Mouse (Mus musculus) forebrain, embryonic 16.5 days (tissue): ENCODE data around the gene Rnf13. TPM values are rescaled to one million over a fixed set of nuclear protein-coding genes. Genes with fewer than 3 reads are reported as not detected.
A peak's percentile ranks its signal among the peaks of the same experiment; 100 is the strongest.

Experiments
- ATAC-seq: fragments of 200-750 bp; cut with Nextera tagmentation; 2 replicates; pipeline ENCODE4 v1.8.0; 2017; ENCODE audit warnings: mild to moderate bottlenecking, moderate library complexity
- H3K27ac ChIP-seq: fragments of 300-500 bp; sonication (generic); 2 replicates; pipeline ENCODE4 v1.5.1; 2014; ENCODE audit warnings: low read length, control low read depth
- H3K27me3 ChIP-seq: fragments of 300-500 bp; sonication (generic); replicated peaks from 2 replicates; pipeline ENCODE4 v1.6.1; 2014; ENCODE audit warnings: low read length; ENCODE audit not compliant: control insufficient read depth, insufficient read depth
- H3K36me3 ChIP-seq: fragments of 300-500 bp; sonication (generic); 2 replicates; pipeline ENCODE4 v1.6.1; 2014; ENCODE audit not compliant: control insufficient read depth, insufficient read depth
- H3K4me1 ChIP-seq: fragments of 300-500 bp; sonication (generic); replicated peaks from 2 replicates; pipeline ENCODE4 v1.6.1; 2014; ENCODE audit warnings: low read length; ENCODE audit not compliant: control insufficient read depth, insufficient read depth
- H3K4me2 ChIP-seq: fragments of 300-500 bp; sonication (generic); 2 replicates; pipeline ENCODE4 v1.6.1; 2014; ENCODE audit warnings: mild to moderate bottlenecking, low read length, control low read depth
- H3K4me3 ChIP-seq: fragments of 300-500 bp; sonication (generic); replicated peaks from 2 replicates; pipeline ENCODE4 v1.5.1; 2014; ENCODE audit warnings: mild to moderate bottlenecking, low read length, control low read depth
- H3K9ac ChIP-seq: fragments of 300-500 bp; sonication (generic); replicated peaks from 2 replicates; pipeline ENCODE4 v1.6.1; 2014; ENCODE audit warnings: low read depth, low read length, control low read depth
- H3K9me3 ChIP-seq: fragments of 300-500 bp; sonication (generic); 2 replicates; pipeline ENCODE4 v1.6.1; 2016; ENCODE audit warnings: low read length; ENCODE audit not compliant: control insufficient read depth
- WGBS: fragments of 180-500 bp; shearing (Covaris S2); extraction: QIAGEN DNeasy Blood & Tissue Kit; methylation state at CpG from one replicate; pipeline ENCODE4 v1.1.7; 2014; 5-methylcytosine and 5-hydroxymethylcytosine counted together
- polyA plus RNA-seq: library from polyadenylated mRNA; unstranded; fragments of >200 nt; fragmentation: Nextera tagmentation; extraction: Ambion mirVana; gene quantifications from 2 replicates; pipeline ENCODE4 v1.2.1, GENCODE M21; 2015

Rnf13 gene
- 90.1 and 94.1 TPM in 2 replicates for polyA plus RNA-seq

GRCm38 (mm10) chr3:57735511-57736370, at the start of gene Rnf13:
Rnf13 (plus strand) TSS chr3:57736062.
- ATAC-seq = peak; percentile 100
- Histone ChIP-seq H3K4me3 (peak within 1 kb of the TSS; percentile 99), H3K4me1 (peaks cover 19% of the 10 kb centered on the region), H3K27ac (peak within 1 kb of the TSS; percentile 97), H3K36me3 (no peaks in the 10 kb centered on the region), H3K9me3 (no peaks in the 10 kb centered on the region), H3K4me2 (peak within 1 kb of the TSS; percentile 79), H3K27me3 (no peaks in the 10 kb centered on the region), H3K9ac (peak within 1 kb of the TSS; percentile 92)
- WGBS = under 1% methylated on average over 59 of the region's 59 CpGs

- 83% methylated on average over 4 of the region's 4 CpGs for WGBS
- no peak for ATAC-seq
- no peak overlapping the region for H3K4me2 ChIP-seq
- H3K27me3 ChIP-seq = no peaks in the 10 kb centered on the region
- no peak overlapping the region for H3K9ac ChIP-seq
- H3K4me3 ChIP-seq = no peak overlapping the region
- H3K27ac ChIP-seq = no peak overlapping the region
- H3K36me3 ChIP-seq = no peaks in the 10 kb centered on the region
- H3K4me1 ChIP-seq = no peaks in the 10 kb centered on the region
- H3K9me3 ChIP-seq = no peaks in the 10 kb centered on the region
These were observed 44.1 kb upstream of the Rnf13 start for GRCm38 (mm10) chr3:57691772-57692171.

GRCm38 (mm10) chr3:57692719-57693118, 43.1 kb upstream of the Rnf13 start, which contains the start of gene Ankub1:
Ankub1 (minus strand) TSS chr3:57692799.
- no peak within 1 kb of the TSS for H3K27ac ChIP-seq
- no peak within 1 kb of the TSS for H3K4me2 ChIP-seq
- ATAC-seq = no peak
- no peak within 1 kb of the TSS for H3K4me3 ChIP-seq
- no peaks in the 10 kb centered on the region for H3K36me3 ChIP-seq
- H3K27me3 ChIP-seq = no peaks in the 10 kb centered on the region
- 74% methylated on average over 2 of the region's 2 CpGs for WGBS
- H3K4me1 ChIP-seq = no peaks in the 10 kb centered on the region
- H3K9me3 ChIP-seq = no peaks in the 10 kb centered on the region
- no peak within 1 kb of the TSS for H3K9ac ChIP-seq

- H3K27ac ChIP-seq = no peak overlapping the region
- H3K27me3 ChIP-seq = no peaks in the 10 kb centered on the region
- H3K4me2 ChIP-seq = no peak overlapping the region
- H3K4me3 ChIP-seq = no peak overlapping the region
- 90% methylated on average over 4 of the region's 4 CpGs for WGBS
- no peaks in the 10 kb centered on the region for H3K9me3 ChIP-seq
- no peaks in the 10 kb centered on the region for H3K4me1 ChIP-seq
- no peak for ATAC-seq
- H3K36me3 ChIP-seq = no peaks in the 10 kb centered on the region
- H3K9ac ChIP-seq = no peak overlapping the region
These were observed 39.6 kb upstream of the Rnf13 start for GRCm38 (mm10) chr3:57696249-57696648.

GRCm38 (mm10) chr3:57696779-57697178, 39.1 kb upstream of the Rnf13 start:
- Histone ChIP-seq H3K36me3 (no peaks in the 10 kb centered on the region), H3K4me2 (no peak overlapping the region), H3K27me3 (no peaks in the 10 kb centered on the region), H3K4me3 (no peak overlapping the region), H3K27ac (no peak overlapping the region), H3K9me3 (no peaks in the 10 kb centered on the region), H3K9ac (no peak overlapping the region), H3K4me1 (no peaks in the 10 kb centered on the region)
- 95% methylated on average over 9 of the region's 9 CpGs for WGBS
- no peak for ATAC-seq

GRCm38 (mm10) chr3:57714151-57714550, 21.7 kb upstream of the Rnf13 start:
- Histone ChIP-seq H3K9me3 (no peaks in the 10 kb centered on the region), H3K36me3 (no peaks in the 10 kb centered on the region), H3K27me3 (no peaks in the 10 kb centered on the region), H3K4me1 (no peaks in the 10 kb centered on the region), H3K9ac (no peak overlapping the region), H3K4me2 (no peak overlapping the region), H3K27ac (no peak overlapping the region), H3K4me3 (no peak overlapping the region)
- 93% methylated on average over 6 of the region's 6 CpGs for WGBS
- ATAC-seq = no peak

GRCm38 (mm10) chr3:57732206-57732915, 3.5 kb upstream of the Rnf13 start:
- Histone ChIP-seq H3K27ac (no peak overlapping the region), H3K9ac (no peak overlapping the region), H3K4me2 (no peak overlapping the region), H3K4me1 (peaks cover 13% of the 10 kb centered on the region), H3K9me3 (no peaks in the 10 kb centered on the region), H3K36me3 (no peaks in the 10 kb centered on the region), H3K27me3 (no peaks in the 10 kb centered on the region), H3K4me3 (no peak overlapping the region)
- no peak for ATAC-seq
- 84% methylated on average over 5 of the region's 5 CpGs for WGBS

- Histone ChIP-seq H3K4me2 (peak overlapping the region; percentile 66), H3K4me1 (peaks cover 19% of the 10 kb centered on the region), H3K27me3 (no peaks in the 10 kb centered on the region), H3K4me3 (peak overlapping the region; percentile 99), H3K36me3 (no peaks in the 10 kb centered on the region), H3K9ac (peak overlapping the region; percentile 92), H3K9me3 (no peaks in the 10 kb centered on the region), H3K27ac (peak overlapping the region; percentile 97)
- ATAC-seq = no peak
- under 1% methylated on average over 13 of the region's 13 CpGs for WGBS
These were observed 695 bp downstream of the Rnf13 start for GRCm38 (mm10) chr3:57736419-57737095.

- Histone ChIP-seq H3K4me3 (no peak overlapping the region), H3K27me3 (no peaks in the 10 kb centered on the region), H3K9me3 (no peaks in the 10 kb centered on the region), H3K36me3 (no peaks in the 10 kb centered on the region), H3K4me2 (no peak overlapping the region), H3K27ac (no peak overlapping the region), H3K9ac (no peak overlapping the region), H3K4me1 (peaks cover 19% of the 10 kb centered on the region)
- WGBS = 100% methylated on average over 1 of the region's 1 CpGs
- no peak for ATAC-seq
These were observed 4.0 kb downstream of the Rnf13 start for GRCm38 (mm10) chr3:57739830-57740229.
